Mouse (Mus musculus) stomach, postnatal 0 days (tissue): Measurements from ENCODE around the gene Mrpl52.

ENCODE experiments used
- CTCF ChIP-seq: IDR thresholded peaks from 2 replicates; pipeline ENCODE4 v1.5.1; 2016; ENCODE audit warnings: antibody characterized with exemption, low read depth, mild to moderate bottlenecking, moderate library complexity
- EP300 ChIP-seq: optimal IDR thresholded peaks from 2 replicates; pipeline ENCODE3; 2016; ENCODE audit warnings: antibody characterized with exemption

DNA sequence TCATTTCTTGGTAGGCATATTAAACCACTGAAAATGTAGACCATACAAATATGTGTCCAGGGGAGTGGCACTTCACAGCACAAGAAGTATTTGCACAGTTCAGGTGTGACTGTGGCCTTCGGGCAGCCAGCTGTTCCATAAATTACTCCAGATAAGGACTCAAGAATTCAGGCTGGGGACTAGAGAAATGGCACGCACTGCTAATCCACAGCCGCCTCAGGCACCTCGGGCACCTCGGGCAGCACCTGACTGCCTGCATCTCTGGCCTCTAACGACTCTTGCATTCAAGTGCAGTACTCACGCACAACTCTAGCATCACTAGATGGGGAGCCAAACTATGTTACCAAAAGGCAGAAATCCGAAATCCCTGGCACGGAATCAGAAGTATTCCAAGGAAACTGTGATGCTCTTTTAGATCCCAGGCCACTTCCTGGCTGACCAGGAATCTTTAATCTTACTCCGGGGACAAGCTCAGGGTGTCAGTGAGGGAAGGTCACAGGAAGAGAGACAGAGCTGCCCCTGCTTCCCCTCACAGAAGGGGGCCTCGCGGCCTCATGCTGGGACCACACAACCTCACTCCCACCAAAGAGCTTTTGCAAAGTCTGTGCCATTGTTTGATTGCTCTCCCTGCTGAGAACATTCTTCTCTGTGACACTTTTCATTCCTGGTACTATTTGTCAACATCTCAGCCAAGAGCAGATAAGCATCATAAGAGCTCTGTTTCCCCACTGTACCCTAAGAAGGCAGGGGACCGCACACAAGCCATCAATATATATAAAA lies 11.3 kb upstream of the Mrpl52 start:
- TF ChIP-seq EP300 (no peak), CTCF (no peak)
